Mouse (Mus musculus) hindbrain, embryonic 13.5 days (tissue): Measurements from ENCODE around the gene Zkscan3. TPM values are rescaled to one million over a fixed set of nuclear protein-coding genes. Genes with fewer than 3 reads are reported as not detected.
"Not testable (repeated sequence)": the region's sequence is repeated elsewhere in the genome, so short reads cannot be mapped to it uniquely, and the experiment has no call there.

ENCODE experiments used
- ATAC-seq: fragments of 200-750 bp; cut with Nextera tagmentation; 2 replicates; pipeline ENCODE4 v1.8.0; 2017; ENCODE audit warnings: moderate TSS enrichment; ENCODE audit not compliant: low FRiP score
- H3K27ac ChIP-seq: fragments of 300-500 bp; sonication (generic); 2 replicates; pipeline ENCODE4 v1.5.1; 2015; ENCODE audit warnings: inconsistent platforms, mild to moderate bottlenecking, moderate library complexity
- H3K27me3 ChIP-seq: fragments of 300-500 bp; sonication (generic); 2 replicates; pipeline ENCODE4 v1.6.1; 2015; ENCODE audit warnings: mild to moderate bottlenecking, inconsistent platforms
- H3K36me3 ChIP-seq: fragments of 300-500 bp; sonication (generic); 2 replicates; pipeline ENCODE4 v1.6.1; 2015; ENCODE audit warnings: mild to moderate bottlenecking, inconsistent platforms
- H3K4me1 ChIP-seq: fragments of 300-500 bp; sonication (generic); replicated peaks from 2 replicates; pipeline ENCODE4 v1.6.1; 2015; ENCODE audit warnings: inconsistent platforms
- H3K4me2 ChIP-seq: fragments of 300-500 bp; sonication (generic); 2 replicates; pipeline ENCODE4 v1.6.1; 2015; ENCODE audit warnings: inconsistent platforms, mild to moderate bottlenecking, moderate library complexity
- H3K4me3 ChIP-seq: fragments of 300-500 bp; sonication (generic); 2 replicates; pipeline ENCODE4 v1.5.1; 2015; ENCODE audit warnings: mild to moderate bottlenecking, inconsistent platforms
- H3K9ac ChIP-seq: fragments of 300-500 bp; sonication (generic); 2 replicates; pipeline ENCODE4 v1.6.1; 2015; ENCODE audit warnings: mild to moderate bottlenecking, inconsistent platforms
- H3K9me3 ChIP-seq: fragments of 300-500 bp; sonication (generic); 2 replicates; pipeline ENCODE4 v1.6.1; 2016; ENCODE audit warnings: inconsistent platforms
- WGBS: fragments of 180-500 bp; shearing (Covaris S2); methylation state at CpG from one replicate; pipeline ENCODE4 v1.1.7; 2015; 5-methylcytosine and 5-hydroxymethylcytosine counted together
- polyA plus RNA-seq: library from polyadenylated mRNA; unstranded; fragments of >200 nt; fragmentation: Nextera tagmentation; extraction: Ambion mirVana; gene quantifications from 2 replicates; pipeline ENCODE4 v1.2.1, GENCODE M21; 2015

Zkscan3 gene
- polyA plus RNA-seq, 1 experiment from 2014 or later: 83.2 TPM

- Histone ChIP-seq H3K36me3 (no peaks in the 10 kb centered on the region), H3K9ac (no peak overlapping the region)
Measured at GRCm38 (mm10) chr13:21414231-21415212, 12.0 kb upstream of the Zkscan3 start.

GRCm38 (mm10) chr13:21408805-21409459 is 6.4 kb upstream of the Zkscan3 start:
- 55% methylated on average over 11 of the region's 11 CpGs for WGBS
- peak; percentile 81 for ATAC-seq

More at GRCm38 (mm10) chr13:21414231-21415212, 12.0 kb upstream of the Zkscan3 start:
- Histone ChIP-seq H3K4me3 (no peak overlapping the region), H3K27me3 (no peaks in the 10 kb centered on the region), H3K9me3 (no peaks in the 10 kb centered on the region), H3K27ac (no peak overlapping the region), H3K4me2 (no peak overlapping the region), H3K4me1 (no peaks in the 10 kb centered on the region)
- no peak for ATAC-seq
- 67% methylated on average over 14 of the region's 15 CpGs for WGBS

GRCm38 (mm10) chr13:21407969-21408804 is 5.6 kb upstream of the Zkscan3 start:
- H3K27me3 ChIP-seq: peaks cover 7% of the 10 kb centered on the region
- no peaks in the 10 kb centered on the region for H3K9me3 ChIP-seq
- no peaks in the 10 kb centered on the region for H3K36me3 ChIP-seq
- WGBS: 5% methylated on average over 27 of the region's 27 CpGs
- H3K27ac ChIP-seq: peak overlapping the region; percentile 90
- H3K9ac ChIP-seq: peak overlapping the region; percentile 83
- peak overlapping the region; percentile 70 for H3K4me2 ChIP-seq
- peaks cover 9% of the 10 kb centered on the region for H3K4me1 ChIP-seq
- ATAC-seq: peak; percentile 97
- H3K4me3 ChIP-seq: peak overlapping the region; percentile 54

More at GRCm38 (mm10) chr13:21408805-21409459, 6.4 kb upstream of the Zkscan3 start:
- Histone ChIP-seq H3K4me2 (peak overlapping the region; percentile 70), H3K4me3 (peak overlapping the region; percentile 54), H3K4me1 (peaks cover 9% of the 10 kb centered on the region), H3K9me3 (no peaks in the 10 kb centered on the region), H3K27me3 (peaks cover 7% of the 10 kb centered on the region), H3K9ac (peak overlapping the region; percentile 83), H3K27ac (peak overlapping the region; percentile 90), H3K36me3 (no peaks in the 10 kb centered on the region)

- Histone ChIP-seq H3K9ac (no peak overlapping the region), H3K4me2 (peak overlapping the region; percentile 70), H3K9me3 (no peaks in the 10 kb centered on the region), H3K36me3 (no peaks in the 10 kb centered on the region), H3K27ac (no peak overlapping the region), H3K4me3 (no peak overlapping the region), H3K27me3 (peaks cover 7% of the 10 kb centered on the region), H3K4me1 (peaks cover 9% of the 10 kb centered on the region)
- WGBS: 80% methylated on average over 11 of the region's 11 CpGs
- no peak for ATAC-seq
Measured at GRCm38 (mm10) chr13:21407341-21407740, 4.8 kb upstream of the Zkscan3 start.

- H3K9ac ChIP-seq: peak overlapping the region; percentile 85
- WGBS: 0% methylated on average over 2 of the region's 2 CpGs
- H3K27me3 ChIP-seq: peaks cover 7% of the 10 kb centered on the region
- H3K4me3 ChIP-seq: peak overlapping the region; percentile 79
- H3K4me1 ChIP-seq: peaks cover 33% of the 10 kb centered on the region
- peak overlapping the region; percentile 82 for H3K4me2 ChIP-seq
- peak; percentile 73 for ATAC-seq
- H3K9me3 ChIP-seq: no peaks in the 10 kb centered on the region
- no peak overlapping the region for H3K27ac ChIP-seq
- peaks cover 13% of the 10 kb centered on the region for H3K36me3 ChIP-seq
Measured at GRCm38 (mm10) chr13:21402848-21403247, 293 bp upstream of the Zkscan3 start.

- Histone ChIP-seq H3K27ac (peak overlapping the region; percentile 67; the same call in 1 of the 2 replicates), H3K9ac (peak overlapping the region; percentile 85), H3K4me1 (peaks cover 27% of the 10 kb centered on the region), H3K4me2 (peak overlapping the region; percentile 82), H3K4me3 (peak overlapping the region; percentile 79), H3K27me3 (peaks cover 7% of the 10 kb centered on the region), H3K9me3 (no peaks in the 10 kb centered on the region), H3K36me3 (peaks cover 16% of the 10 kb centered on the region)
- 19% methylated on average over 12 of the region's 12 CpGs for WGBS
- peak; percentile 50 for ATAC-seq
Measured at GRCm38 (mm10) chr13:21401636-21402286, 794 bp downstream of the Zkscan3 start.

- Histone ChIP-seq H3K36me3 (peaks cover 22% of the 10 kb centered on the region), H3K9me3 (no peaks in the 10 kb centered on the region), H3K4me3 (peak overlapping the region; percentile 79), H3K4me2 (peak overlapping the region; percentile 82), H3K27ac (no peak overlapping the region), H3K27me3 (peaks cover 7% of the 10 kb centered on the region), H3K9ac (peak overlapping the region; percentile 85), H3K4me1 (peaks cover 27% of the 10 kb centered on the region)
- 84% methylated on average over 3 of the region's 3 CpGs for WGBS
- no peak for ATAC-seq
Measured at GRCm38 (mm10) chr13:21401166-21401565, 1.4 kb downstream of the Zkscan3 start.

- Histone ChIP-seq H3K27me3 (no peaks in the 10 kb centered on the region), H3K4me1 (peaks cover 27% of the 10 kb centered on the region), H3K9ac (no peak overlapping the region), H3K9me3 (no peaks in the 10 kb centered on the region), H3K36me3 (peaks cover 54% of the 10 kb centered on the region), H3K4me2 (no peak overlapping the region), H3K4me3 (no peak overlapping the region), H3K27ac (no peak overlapping the region)
- no peak for ATAC-seq
- 88% methylated on average over 2 of the region's 2 CpGs for WGBS
Measured at GRCm38 (mm10) chr13:21397486-21397885, 5.1 kb downstream of the Zkscan3 start.

GRCm38 (mm10) chr13:21396048-21396447 is 6.5 kb downstream of the Zkscan3 start:
- not testable (repeated sequence) for H3K4me2 ChIP-seq, H3K27me3 ChIP-seq, H3K9ac ChIP-seq, H3K9me3 ChIP-seq, H3K27ac ChIP-seq, H3K4me3 ChIP-seq
- WGBS: 95% methylated on average over 18 of the region's 18 CpGs
- H3K36me3 ChIP-seq: peaks cover 68% of the 10 kb centered on the region
- ATAC-seq: peak; percentile 17; the same call in 1 of the 2 replicates
- peaks cover 20% of the 10 kb centered on the region for H3K4me1 ChIP-seq

GRCm38 (mm10) chr13:21395623-21396022 is 6.9 kb downstream of the Zkscan3 start:
- no peak for ATAC-seq
- Histone ChIP-seq H3K4me1 (peaks cover 16% of the 10 kb centered on the region), H3K9me3 (no peaks in the 10 kb centered on the region), H3K27me3 (no peaks in the 10 kb centered on the region), H3K9ac (no peak overlapping the region), H3K36me3 (peaks cover 72% of the 10 kb centered on the region), H3K4me2 (no peak overlapping the region), H3K4me3 (no peak overlapping the region), H3K27ac (no peak overlapping the region)
- 94% methylated on average over 6 of the region's 6 CpGs for WGBS

- Histone ChIP-seq H3K4me2 (no peak overlapping the region), H3K4me1 (peaks cover 13% of the 10 kb centered on the region), H3K4me3 (no peak overlapping the region), H3K9me3 (no peaks in the 10 kb centered on the region), H3K27ac (no peak overlapping the region), H3K9ac (no peak overlapping the region), H3K27me3 (no peaks in the 10 kb centered on the region), H3K36me3 (peaks cover 76% of the 10 kb centered on the region)
- 98% methylated on average over 1 of the region's 1 CpGs for WGBS
- no peak for ATAC-seq
Measured at GRCm38 (mm10) chr13:21395211-21395610, 7.3 kb downstream of the Zkscan3 start.
